Mouse (Mus musculus) heart, adult 2 months (tissue): ENCODE results near the gene Rilpl1.

Experiments
- CTCF ChIP-seq: fragments of 200-600 bp; IDR thresholded peaks from 2 replicates; pipeline ENCODE4 v1.8.1; 2022; ENCODE audit warnings: antibody characterized with exemption, mild to moderate bottlenecking, moderate library complexity
- EP300 ChIP-seq: fragments of 200-500 bp; IDR thresholded peaks from 2 replicates; pipeline ENCODE4 v1.6.1; 2011; ENCODE audit warnings: low read depth, low read length, control low read depth; ENCODE audit not compliant: insufficient read depth
- POLR2A ChIP-seq: fragments of 200-500 bp; IDR thresholded peaks from 2 replicates; pipeline ENCODE4 v1.6.1; 2011; ENCODE audit warnings: mild to moderate bottlenecking, low read depth, low read length, control low read depth; ENCODE audit not compliant: insufficient read depth

DNA sequence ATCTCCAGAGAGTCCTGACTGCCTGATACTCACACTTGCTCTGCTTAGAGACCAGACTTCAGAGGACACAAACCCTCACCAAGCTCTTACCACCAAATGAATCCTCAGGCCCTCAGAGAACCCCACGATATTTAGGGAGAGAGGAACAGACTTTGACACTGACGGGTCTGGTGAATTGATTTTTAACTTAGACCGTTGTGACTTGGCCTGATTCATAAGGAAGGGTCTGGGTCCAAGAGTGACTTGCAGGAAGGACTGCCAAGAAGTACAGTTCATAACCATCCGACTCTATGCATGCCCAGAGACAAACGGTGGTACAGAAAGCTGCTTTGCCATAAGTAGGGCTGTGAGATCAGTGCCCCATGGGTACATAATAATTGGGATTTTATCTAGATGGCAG, 45.5 kb downstream of the Rilpl1 start:
- TF ChIP-seq CTCF = no peak
- no peak for TF ChIP-seq POLR2A
- TF ChIP-seq EP300 = no peak
